Mouse (Mus musculus): Measurements from ENCODE around the gene Slc16a8.

DNA sequence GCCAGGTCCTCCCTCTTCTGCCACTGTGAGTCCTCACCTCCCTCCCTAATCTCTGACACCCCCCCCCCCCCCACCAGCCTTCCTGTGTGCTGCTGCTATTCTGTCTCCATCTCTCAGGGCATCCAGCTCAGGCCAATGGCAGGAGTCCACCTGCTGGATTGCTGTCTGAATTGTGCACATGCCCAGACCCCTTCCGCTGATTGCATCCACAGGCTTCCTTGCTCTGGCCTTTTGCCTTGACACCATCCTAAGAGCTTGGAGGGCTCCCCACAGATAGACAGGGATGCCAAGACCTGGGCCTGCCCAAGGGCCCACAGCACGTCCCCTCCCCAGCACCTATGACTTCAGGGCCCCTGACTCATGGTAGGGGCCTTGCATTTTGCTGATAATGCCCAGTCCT is 44.2 kb downstream of the Slc16a8 start:
- no peak for TF ChIP-seq MAFK (IDR thresholded peaks at IDR 0.05; ENCODE audit: insufficient read depth, low read depth, low read length)
- TF ChIP-seq HCFC1 (IDR thresholded peaks at IDR 0.05; ENCODE audit: borderline replicate concordance, insufficient read depth, low read length): no peak
- TF ChIP-seq ZNF384 (IDR thresholded peaks at IDR 0.05; ENCODE audit: low read depth, low read length): no peak
